Mouse (Mus musculus) hindbrain, embryonic 15.5 days (tissue): ENCODE data around the gene Gm32742. TPM values are rescaled to one million over a fixed set of nuclear protein-coding genes. Genes with fewer than 3 reads are reported as not detected.

Experiments
- ATAC-seq: fragments of 200-750 bp; cut with Nextera tagmentation; 2 replicates; pipeline ENCODE4 v1.8.0; 2017; ENCODE audit warnings: low read depth, moderate number of reproducible peaks, moderate TSS enrichment; ENCODE audit not compliant: low FRiP score
- H3K27ac ChIP-seq: fragments of 300-500 bp; sonication (generic); replicated peaks from 2 replicates; pipeline ENCODE4 v1.5.1; 2015; ENCODE audit warnings: mild to moderate bottlenecking, inconsistent platforms
- H3K27me3 ChIP-seq: fragments of 300-500 bp; sonication (generic); 2 replicates; pipeline ENCODE4 v1.6.1; 2015; ENCODE audit warnings: control low read depth, inconsistent platforms
- H3K36me3 ChIP-seq: fragments of 300-500 bp; sonication (generic); 2 replicates; pipeline ENCODE4 v1.6.1; 2015; ENCODE audit warnings: control low read depth, inconsistent platforms
- H3K4me1 ChIP-seq: fragments of 300-500 bp; sonication (generic); replicated peaks from 2 replicates; pipeline ENCODE4 v1.6.1; 2015; ENCODE audit warnings: control low read depth, inconsistent platforms
- H3K4me2 ChIP-seq: fragments of 300-500 bp; sonication (generic); 2 replicates; pipeline ENCODE4 v1.6.1; 2015; ENCODE audit warnings: moderate library complexity, mild to moderate bottlenecking, inconsistent platforms
- H3K4me3 ChIP-seq: fragments of 300-500 bp; sonication (generic); 2 replicates; pipeline ENCODE4 v1.5.1; 2015; ENCODE audit warnings: mild to moderate bottlenecking, inconsistent platforms
- H3K9ac ChIP-seq: fragments of 300-500 bp; sonication (generic); 2 replicates; pipeline ENCODE4 v1.6.1; 2015; ENCODE audit warnings: inconsistent platforms
- H3K9me3 ChIP-seq: fragments of 300-500 bp; sonication (generic); 2 replicates; pipeline ENCODE4 v1.6.1; 2016; ENCODE audit warnings: control low read depth, inconsistent platforms
- whole genome bisulfite sequencing: fragments of 180-500 bp; shearing (Covaris S2); methylation state at CpG from one replicate; pipeline ENCODE4 v1.1.7; 2015; 5-methylcytosine and 5-hydroxymethylcytosine counted together
- microRNA counts: library from miRNA; unstranded; fragments of <30 nt; microRNA quantifications from one replicate; lab custom pipeline; 2016
- microRNA-seq: library from miRNA; unstranded; fragments of <30 nt; microRNA quantifications from one replicate; pipeline ENCODE4, GENCODE M21; 2016
- polyA plus RNA-seq: library from polyadenylated mRNA; unstranded; fragments of >200 nt; fragmentation: Nextera tagmentation; extraction: Ambion mirVana; gene quantifications from 2 replicates; pipeline ENCODE4 v1.2.1, GENCODE M21; 2015

The Gm32742 gene
- polyA plus RNA-seq, 1 experiment from 2014 or later, result not detected

DNA sequence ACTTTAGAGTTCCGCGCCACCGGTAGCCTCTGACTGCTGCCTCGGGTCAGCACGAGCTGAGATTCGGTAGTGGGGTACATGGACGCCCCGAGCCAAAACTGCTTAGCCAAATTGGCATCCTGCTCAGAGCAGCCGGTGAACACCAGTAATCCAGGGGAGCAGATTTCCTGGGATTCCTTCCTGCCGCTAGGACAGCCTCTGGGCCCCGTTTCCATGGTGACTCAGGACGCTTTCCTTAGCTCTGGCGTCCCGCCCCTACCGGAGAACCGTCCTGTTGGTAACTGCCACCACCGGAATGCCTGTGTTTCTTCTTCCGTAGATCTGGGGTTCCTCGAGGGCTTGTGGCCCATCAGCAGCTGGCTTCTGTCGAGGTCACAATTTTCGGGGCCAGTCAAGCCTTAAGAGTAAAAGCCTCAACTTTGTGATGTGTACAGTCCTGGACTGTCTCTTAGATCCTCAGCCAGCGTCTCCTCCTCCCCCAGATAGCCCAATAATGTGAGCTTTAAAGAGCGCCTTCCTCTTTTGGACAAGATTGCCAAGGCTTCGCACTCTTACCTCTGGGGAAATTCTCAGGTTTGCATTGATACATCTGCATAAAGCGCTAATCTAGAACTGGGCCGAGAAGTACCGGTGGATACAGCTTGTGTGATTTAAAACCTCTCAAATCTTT lies 63.4 kb downstream of the Gm32742 start, which contains the start of gene 4833427G06Rik:
Gene 4833427G06Rik, minus strand, starts transcription at position 323 of the 670 bp plus-strand sequence.
- 8% methylated on average over 27 of the region's 27 CpGs for WGBS
- H3K4me1 ChIP-seq, result peaks cover 16% of the 10 kb centered on the region
- ATAC-seq, result peak; percentile 74; the same call in 1 of the 2 replicates
- H3K27me3 ChIP-seq, result peaks cover 9% of the 10 kb centered on the region
- no peaks in the 10 kb centered on the region for H3K9me3 ChIP-seq
- H3K9ac ChIP-seq, result no peak within 1 kb of the TSS
- H3K27ac ChIP-seq, result no peak within 1 kb of the TSS
- peak within 1 kb of the TSS; percentile 58; the same call in 1 of the 2 replicates for H3K4me3 ChIP-seq
- H3K4me2 ChIP-seq, result peak within 1 kb of the TSS; percentile 100
- H3K36me3 ChIP-seq, result no peaks in the 10 kb centered on the region

DNA sequence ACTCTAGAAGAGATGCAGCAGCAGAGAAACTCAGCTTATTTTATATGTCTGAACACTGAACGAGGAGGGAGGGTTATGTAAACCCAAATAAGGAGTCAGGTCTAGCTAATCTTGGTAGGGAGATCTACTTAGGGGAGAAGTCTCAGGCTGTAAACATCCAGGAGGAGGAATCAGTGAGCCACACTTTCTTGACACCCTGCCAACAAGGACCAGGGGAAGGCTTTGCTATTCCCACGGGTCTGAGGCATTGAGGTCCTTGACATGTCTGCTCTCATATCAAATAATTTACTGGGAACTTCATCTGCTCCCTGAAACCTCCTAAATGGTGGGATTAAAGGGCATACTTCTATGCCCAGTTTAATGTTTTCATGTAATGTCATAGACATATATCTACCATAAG lies 69.0 kb downstream of the Gm32742 start:
- 58% methylated on average over 2 of the region's 2 CpGs for WGBS
- H3K4me2 ChIP-seq, result no peak overlapping the region

DNA sequence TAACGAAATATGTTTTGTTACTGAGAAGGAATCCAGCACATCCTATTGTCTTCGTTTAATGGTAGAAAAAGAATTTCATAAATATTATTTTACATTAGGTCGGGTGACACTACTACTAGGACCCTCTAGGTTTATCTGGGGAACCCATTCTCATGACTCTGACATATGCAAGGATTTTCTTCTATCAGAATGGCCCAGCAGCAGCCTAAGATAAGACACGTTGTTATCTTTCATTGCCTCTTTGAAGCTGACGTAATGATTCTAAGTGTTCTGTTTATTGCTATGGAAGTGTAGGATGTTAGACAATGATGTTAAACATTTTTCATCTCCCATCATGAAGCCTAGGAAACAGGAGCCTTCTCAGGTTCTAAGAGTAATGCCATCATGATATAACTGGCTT lies 71.6 kb downstream of the Gm32742 start:
- Histone ChIP-seq H3K4me3 (no peak overlapping the region), H3K9ac (no peak overlapping the region), H3K27ac (no peak overlapping the region), H3K36me3 (no peaks in the 10 kb centered on the region), H3K9me3 (no peaks in the 10 kb centered on the region), H3K27me3 (no peaks in the 10 kb centered on the region), H3K4me2 (no peak overlapping the region), H3K4me1 (no peaks in the 10 kb centered on the region)
- 80% methylated on average over 5 of the region's 5 CpGs for WGBS
- no peak for ATAC-seq

More for the DNA sequence above, 69.0 kb downstream of the Gm32742 start:
- no peaks in the 10 kb centered on the region for H3K36me3 ChIP-seq
- no peak overlapping the region for H3K9ac ChIP-seq
- no peaks in the 10 kb centered on the region for H3K9me3 ChIP-seq
- H3K27ac ChIP-seq, result no peak overlapping the region
- no peak for ATAC-seq
- no peaks in the 10 kb centered on the region for H3K4me1 ChIP-seq
- peaks cover 7% of the 10 kb centered on the region for H3K27me3 ChIP-seq
- no peak overlapping the region for H3K4me3 ChIP-seq

DNA sequence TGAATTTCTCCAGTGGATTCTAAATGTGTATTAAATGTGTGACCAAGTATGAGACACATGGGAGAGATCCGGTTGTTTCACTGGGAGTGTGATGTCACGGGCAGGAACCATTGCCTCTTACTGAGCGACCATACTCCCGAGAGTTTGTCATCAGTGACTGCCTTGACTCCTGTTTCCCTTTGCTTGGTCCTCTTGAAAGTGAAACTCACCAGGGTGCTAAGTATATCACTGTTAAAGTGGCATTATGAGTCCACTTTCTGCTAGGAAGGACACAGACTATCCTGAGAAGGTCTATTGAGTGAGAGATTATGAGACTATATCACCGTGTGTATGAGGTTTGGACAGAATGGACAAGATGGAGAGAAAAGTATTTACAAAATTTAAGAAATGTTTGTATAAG lies 83.7 kb downstream of the Gm32742 start:
- Histone ChIP-seq H3K36me3 (no peaks in the 10 kb centered on the region), H3K4me3 (no peak overlapping the region), H3K27me3 (peaks cover 7% of the 10 kb centered on the region; the same call in 1 of the 2 replicates), H3K9me3 (no peaks in the 10 kb centered on the region), H3K4me2 (no peak overlapping the region), H3K27ac (no peak overlapping the region), H3K9ac (no peak overlapping the region), H3K4me1 (peaks cover 7% of the 10 kb centered on the region)
- 86% methylated on average over 5 of the region's 5 CpGs for WGBS
- ATAC-seq, result no peak

MicroRNAs encoded within 50 kb of the gene (microRNA counts, 519-probe panel; counts per million panel counts)
- microRNA mmu-miR-34b-3p (lab: Ali Mortazavi, UCI), result 2,727 counts per million, percentile 51 among the panel's probes with 10 or more counts
- 2,550 counts per million, percentile 42 among the panel's probes with 10 or more counts for microRNA mmu-miR-34b-5p (lab: Ali Mortazavi, UCI)
- 4,163 counts per million, percentile 86 among the panel's probes with 10 or more counts for microRNA mmu-miR-34c (lab: Ali Mortazavi, UCI)

Small RNA genes within 50 kb of the gene (microRNA-seq; reads per million reads assigned to microRNA genes)
- gene Mir34b, result 54.9 reads per million, percentile 44 among the genes with 10 or more reads in this experiment
- 1,525 reads per million, percentile 80 among the genes with 10 or more reads in this experiment for gene Mir34c

Other genes with a start within 250 kb of the Gm32742 start
- gene Sik2, start 156.4 kb downstream of the Gm32742 start, polyA plus RNA-seq, result 15.1 and 15.2 TPM in 2 replicates
- not detected in 2 replicates for gene Btg4, start 104.6 kb downstream of the Gm32742 start, polyA plus RNA-seq
- gene Layn, start 88.4 kb downstream of the Gm32742 start, polyA plus RNA-seq, result 1.2 and 3.3 TPM in 2 replicates
- 0.77 and 1.2 TPM in 2 replicates for gene 4833427G06Rik, start 63.4 kb downstream of the Gm32742 start, polyA plus RNA-seq
- 0.10 and 0.27 TPM in 2 replicates for gene Pou2af1, start 48.2 kb upstream of the Gm32742 start, polyA plus RNA-seq
- gene Colca2, start 113.1 kb upstream of the Gm32742 start, polyA plus RNA-seq, result 1.0 and 1.4 TPM in 2 replicates
- gene 1810046K07Rik, start 163.4 kb upstream of the Gm32742 start, polyA plus RNA-seq, result not detected in 2 replicates